Mouse (Mus musculus): Measurements from ENCODE around the gene Zfp931. TPM values are rescaled to one million over a fixed set of nuclear protein-coding genes. Genes with fewer than 3 reads are reported as not detected.
"Not testable (repeated sequence)": the region's sequence is repeated elsewhere in the genome, so short reads cannot be mapped to it uniquely, and the experiment has no call there.

Zfp931 gene
- total RNA-seq, 2 experiments from 2014 or later, result 8.4 to 11.4 TPM

GRCm38 (mm10) chr2:178019486-178019885, 58.8 kb downstream of the Zfp931 start:
- DNase-seq (ENCODE audit: low spot score in 2 of 2), result not testable (repeated sequence)

Other genes starting within 250 kb of the Zfp931 start
- gene Gm14325, start 238.1 kb downstream of the Zfp931 start, total RNA-seq (2021), result 10 to 100 TPM; 60.5 to 75.2 TPM
- 1 to 10 TPM; 1.7 to 2.3 TPM for gene Gm14327, start 181.4 kb downstream of the Zfp931 start, total RNA-seq (2021)
- gene Zfp972, start 152.9 kb downstream of the Zfp931 start, total RNA-seq (2021), result 1 to 10 TPM; 1.6 to 1.7 TPM
- 10 to 100 TPM; 24.5 to 27.1 TPM for gene Gm14326, start 121.2 kb downstream of the Zfp931 start, total RNA-seq (2021)
- gene Zfp971, start 55.2 kb downstream of the Zfp931 start, total RNA-seq (2021), result 10 to 100 TPM; 18.6 to 22.1 TPM
- under 1 TPM; 0.17 to 0.29 TPM for gene Phactr3, start 40.5 kb upstream of the Zfp931 start, total RNA-seq (2021)